Mouse (Mus musculus) kidney, postnatal 0 days (tissue): Measurements from ENCODE around the gene Prr23a2. TPM values are rescaled to one million over a fixed set of nuclear protein-coding genes. Genes with fewer than 3 reads are reported as not detected.

Experiments
- ATAC-seq: fragments of 200-750 bp; cut with Nextera tagmentation; replicated peaks from 2 replicates; pipeline ENCODE4 v1.8.0; 2017; ENCODE audit warnings: low read depth, moderate number of reproducible peaks, moderate TSS enrichment, moderate library complexity; ENCODE audit not compliant: low FRiP score
- DNase-seq: peaks from one replicate; pipeline ENCODE4 v3.0.0-alpha.2; 2016; ENCODE audit warnings: low spot score
- H3K27ac ChIP-seq: fragments of 300-500 bp; sonication (generic); 2 replicates; pipeline ENCODE4 v1.5.1; 2014; ENCODE audit warnings: mild to moderate bottlenecking
- H3K27me3 ChIP-seq: fragments of 300-500 bp; sonication (generic); 2 replicates; pipeline ENCODE4 v1.6.1; 2014; ENCODE audit warnings: low read length, mixed read lengths; ENCODE audit not compliant: insufficient read depth
- H3K36me3 ChIP-seq: fragments of 300-500 bp; sonication (generic); 2 replicates; pipeline ENCODE4 v1.6.1; 2014; ENCODE audit warnings: low read length, mixed read lengths; ENCODE audit not compliant: insufficient read depth
- H3K4me1 ChIP-seq: fragments of 300-500 bp; sonication (generic); replicated peaks from 2 replicates; pipeline ENCODE4 v1.6.1; 2014; ENCODE audit warnings: antibody characterized with exemption, low read length, mixed read lengths; ENCODE audit not compliant: insufficient read depth
- H3K4me2 ChIP-seq: fragments of 300-500 bp; sonication (generic); 2 replicates; pipeline ENCODE4 v1.6.1; 2014; ENCODE audit warnings: mild to moderate bottlenecking, low read length, moderate library complexity, mixed read lengths
- H3K4me3 ChIP-seq: fragments of 300-500 bp; sonication (generic); replicated peaks from 2 replicates; pipeline ENCODE4 v1.5.1; 2014; ENCODE audit warnings: low read depth, low read length
- H3K9ac ChIP-seq: fragments of 300-500 bp; sonication (generic); 2 replicates; pipeline ENCODE4 v1.6.1; 2014; ENCODE audit warnings: low read depth, low read length
- H3K9me3 ChIP-seq: fragments of 300-500 bp; sonication (generic); replicated peaks from 2 replicates; pipeline ENCODE4 v1.6.1; 2016; ENCODE audit warnings: low read length, inconsistent platforms, mixed read lengths
- CTCF ChIP-seq: IDR thresholded peaks from 2 replicates; pipeline ENCODE4 v1.5.1; 2016; ENCODE audit warnings: antibody characterized with exemption, low read depth, mild to moderate bottlenecking, moderate library complexity
- WGBS: fragments of 180-500 bp; shearing (Covaris S2); extraction: QIAGEN DNeasy Blood & Tissue Kit; methylation state at CpG from one replicate; pipeline ENCODE4 v1.1.7; 2014; 5-methylcytosine and 5-hydroxymethylcytosine counted together
- polyA plus RNA-seq: library from polyadenylated mRNA; unstranded; fragments of >200 nt; fragmentation: Nextera tagmentation; extraction: Ambion mirVana; gene quantifications from 2 replicates; pipeline ENCODE4 v1.2.1, GENCODE M21; 2015

Prr23a2 gene
- polyA plus RNA-seq, 1 experiment from 2014 or later, result not detected

GRCm38 (mm10) chr9:98820461-98820860 lies 35.8 kb upstream of the Prr23a2 start:
- no peak overlapping the region for H3K27ac ChIP-seq
- no peak for TF ChIP-seq CTCF

GRCm38 (mm10) chr9:98821067-98821466 lies 35.2 kb upstream of the Prr23a2 start:
- no peak overlapping the region for H3K27ac ChIP-seq
- no peaks in the 10 kb centered on the region for H3K27me3 ChIP-seq
- H3K4me1 ChIP-seq, result no peaks in the 10 kb centered on the region
- no peak overlapping the region for H3K9ac ChIP-seq
- no peaks in the 10 kb centered on the region for H3K36me3 ChIP-seq
- no peak for TF ChIP-seq CTCF
- DNase-seq, result no peak
- no peaks in the 10 kb centered on the region for H3K9me3 ChIP-seq
- H3K4me3 ChIP-seq, result no peak overlapping the region
- no peak for ATAC-seq
- H3K4me2 ChIP-seq, result no peak overlapping the region

More at GRCm38 (mm10) chr9:98820461-98820860, 35.8 kb upstream of the Prr23a2 start:
- Histone ChIP-seq H3K4me3 (no peak overlapping the region), H3K4me2 (no peak overlapping the region), H3K4me1 (no peaks in the 10 kb centered on the region), H3K36me3 (no peaks in the 10 kb centered on the region), H3K9ac (no peak overlapping the region), H3K27me3 (no peaks in the 10 kb centered on the region), H3K9me3 (no peaks in the 10 kb centered on the region)
- no peak for DNase-seq
- 84% methylated on average over 4 of the region's 4 CpGs for whole genome bisulfite sequencing
- ATAC-seq, result no peak

DNA sequence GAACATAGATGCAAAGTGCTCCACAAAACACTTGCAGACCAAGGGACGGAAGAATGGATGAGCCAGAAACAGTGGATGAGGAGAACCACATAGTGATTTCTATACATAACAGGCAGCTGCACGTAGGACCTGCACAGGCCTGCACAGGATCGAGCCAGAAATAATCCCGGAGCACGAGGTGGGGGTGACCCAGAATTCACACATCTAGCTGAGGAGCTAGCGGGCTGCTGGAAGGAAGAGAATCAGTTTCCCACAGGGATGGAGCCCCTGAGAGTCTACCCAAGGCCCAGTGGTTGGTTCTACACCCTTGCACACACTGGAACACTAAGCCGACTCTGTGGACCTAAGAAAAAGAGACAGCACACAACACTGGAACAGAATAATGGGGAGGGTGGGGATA lies 32.5 kb upstream of the Prr23a2 start:
- no peaks in the 10 kb centered on the region for H3K9me3 ChIP-seq
- H3K4me3 ChIP-seq, result no peak overlapping the region
- ATAC-seq, result no peak
- H3K27me3 ChIP-seq, result no peaks in the 10 kb centered on the region
- H3K36me3 ChIP-seq, result no peaks in the 10 kb centered on the region
- H3K4me2 ChIP-seq, result no peak overlapping the region
- no peak overlapping the region for H3K27ac ChIP-seq
- H3K4me1 ChIP-seq, result no peaks in the 10 kb centered on the region
- WGBS, result 91% methylated on average over 7 of the region's 7 CpGs
- TF ChIP-seq CTCF, result no peak
- no peak overlapping the region for H3K9ac ChIP-seq
- no peak for DNase-seq

DNA sequence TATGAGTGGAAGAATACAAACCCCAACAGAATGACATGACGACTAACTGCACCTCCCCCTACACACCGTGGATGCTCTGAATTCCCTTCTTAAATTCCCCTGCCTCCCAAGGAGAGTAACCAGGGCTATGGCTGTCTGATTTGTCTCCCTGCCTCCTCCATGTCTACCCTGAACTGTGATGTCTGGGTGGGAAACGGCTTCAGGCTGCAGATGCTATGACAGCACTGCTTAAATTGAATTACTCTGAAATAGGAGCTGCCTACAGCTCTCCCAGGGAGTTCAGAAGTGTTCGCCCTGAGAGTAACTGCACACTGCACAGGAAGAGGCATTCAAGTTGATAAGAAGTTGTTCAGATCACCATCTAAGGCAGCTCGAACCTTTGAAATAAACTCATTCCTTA lies 26.8 kb upstream of the Prr23a2 start:
- no peak for TF ChIP-seq CTCF
- DNase-seq (peak; percentile 78), ATAC-seq (peak; percentile 69; the same call in 1 of the 2 replicates)
- 13% methylated on average over 5 of the region's 5 CpGs for WGBS
- Histone ChIP-seq H3K4me3 (no peak overlapping the region), H3K9me3 (no peaks in the 10 kb centered on the region), H3K4me2 (no peak overlapping the region), H3K9ac (no peak overlapping the region), H3K36me3 (no peaks in the 10 kb centered on the region), H3K27me3 (no peaks in the 10 kb centered on the region), H3K27ac (no peak overlapping the region), H3K4me1 (no peaks in the 10 kb centered on the region)

GRCm38 (mm10) chr9:98837537-98838074 lies 18.7 kb upstream of the Prr23a2 start:
- Histone ChIP-seq H3K9me3 (no peaks in the 10 kb centered on the region), H3K27me3 (no peaks in the 10 kb centered on the region), H3K4me3 (no peak overlapping the region), H3K4me2 (no peak overlapping the region), H3K27ac (no peak overlapping the region), H3K4me1 (no peaks in the 10 kb centered on the region), H3K36me3 (no peaks in the 10 kb centered on the region), H3K9ac (no peak overlapping the region)
- WGBS, result 30% methylated on average over 7 of the region's 7 CpGs
- no peak for TF ChIP-seq CTCF
- ATAC-seq, result peak; percentile 92
- peak; percentile 87 for DNase-seq

GRCm38 (mm10) chr9:98842117-98842516 lies 14.2 kb upstream of the Prr23a2 start, which contains the start of gene Prr23a1:
TSS of gene Prr23a1 (plus strand) at chr9:98842503.
- no peak within 1 kb of the TSS for H3K4me2 ChIP-seq

DNA sequence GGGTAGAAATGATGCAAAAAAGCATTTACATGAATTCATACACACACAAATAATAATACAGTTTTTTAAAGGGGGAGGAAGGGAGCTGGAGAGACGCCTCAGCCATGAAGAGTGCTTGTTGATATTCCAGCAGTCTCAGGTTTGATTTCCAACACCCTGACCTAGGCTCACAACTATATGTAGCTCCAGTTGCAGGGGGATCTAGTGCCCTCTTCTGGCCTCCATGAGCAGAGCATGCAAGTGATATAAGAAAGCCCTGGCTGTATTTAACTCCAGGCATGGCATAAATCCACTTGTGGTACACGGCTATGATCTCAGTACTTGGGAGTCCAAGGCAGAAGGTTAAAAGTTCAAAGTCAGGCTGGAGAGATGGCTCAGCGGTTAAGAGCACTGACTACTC lies 7.2 kb downstream of the Prr23a2 start:
- no peaks in the 10 kb centered on the region for H3K36me3 ChIP-seq
- no peak overlapping the region for H3K9ac ChIP-seq
- no peaks in the 10 kb centered on the region for H3K9me3 ChIP-seq
- TF ChIP-seq CTCF, result peak; percentile 44
- 73% methylated on average over 3 of the region's 3 CpGs for WGBS
- H3K4me3 ChIP-seq, result no peak overlapping the region
- H3K27me3 ChIP-seq, result no peaks in the 10 kb centered on the region
- DNase-seq, result peak; percentile 4
- no peak overlapping the region for H3K4me2 ChIP-seq
- no peak overlapping the region for H3K27ac ChIP-seq
- ATAC-seq, result no peak
- no peaks in the 10 kb centered on the region for H3K4me1 ChIP-seq

More at GRCm38 (mm10) chr9:98842117-98842516, 14.2 kb upstream of the Prr23a2 start, which contains the start of gene Prr23a1:
- ATAC-seq (no peak), DNase-seq (no peak)
- Histone ChIP-seq H3K4me1 (no peaks in the 10 kb centered on the region), H3K9ac (no peak within 1 kb of the TSS), H3K4me3 (no peak within 1 kb of the TSS), H3K27me3 (no peaks in the 10 kb centered on the region), H3K36me3 (no peaks in the 10 kb centered on the region), H3K9me3 (no peaks in the 10 kb centered on the region), H3K27ac (no peak within 1 kb of the TSS)
- 67% methylated on average over 22 of the region's 22 CpGs for WGBS
- TF ChIP-seq CTCF, result no peak
